Mouse (Mus musculus) NIH3T3 (cell line): ENCODE data around the gene Acp5.

Source experiments
- DNase-seq: peaks from one replicate; pipeline ENCODE4 v3.0.0-alpha.2; 2012; ENCODE audit warnings: low read depth

The Acp5 gene

DNA sequence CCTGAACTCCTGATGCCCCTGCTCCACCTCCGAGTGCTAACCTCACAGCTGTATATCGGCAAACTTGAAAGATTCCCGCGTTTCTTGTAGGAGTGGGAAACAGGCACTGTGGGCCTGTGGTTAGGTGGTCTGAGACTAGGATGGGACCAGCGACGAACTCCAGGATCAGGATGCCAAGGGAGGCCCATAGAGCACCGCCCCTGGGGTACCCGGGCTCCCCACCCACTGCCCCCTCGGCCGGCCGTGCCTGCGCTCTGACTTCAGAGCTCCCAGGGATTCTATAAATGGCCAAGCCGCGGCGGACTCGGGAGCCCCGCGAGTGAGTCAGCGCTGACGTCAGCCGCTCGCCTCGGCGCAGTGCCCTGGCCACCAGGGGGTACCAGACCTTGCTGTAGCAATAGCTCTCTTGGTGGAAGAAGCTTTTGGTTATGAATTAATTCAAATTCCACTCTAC lies 39.6 kb downstream of the Acp5 start:
- DNase-seq = peak; percentile 67

DNA sequence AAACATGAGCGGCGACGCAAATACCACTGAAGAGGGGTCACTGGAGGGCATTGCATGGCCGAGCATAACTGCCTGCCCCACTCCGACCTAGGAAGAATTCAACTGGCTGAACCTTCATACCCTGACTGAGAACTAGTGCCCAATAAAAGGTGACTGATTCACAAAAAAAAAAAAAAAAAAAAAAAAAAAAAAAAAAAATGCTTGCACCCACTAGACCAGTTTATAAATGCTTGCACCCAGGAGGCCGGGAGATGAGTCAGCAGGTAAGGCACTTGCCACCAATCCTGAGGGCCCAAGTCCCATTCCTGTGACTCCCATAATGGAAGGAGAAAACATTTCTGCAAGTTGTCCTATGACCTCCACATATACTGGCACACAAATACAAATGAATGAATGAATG lies 42.8 kb downstream of the Acp5 start:
- no peak for DNase-seq

DNA sequence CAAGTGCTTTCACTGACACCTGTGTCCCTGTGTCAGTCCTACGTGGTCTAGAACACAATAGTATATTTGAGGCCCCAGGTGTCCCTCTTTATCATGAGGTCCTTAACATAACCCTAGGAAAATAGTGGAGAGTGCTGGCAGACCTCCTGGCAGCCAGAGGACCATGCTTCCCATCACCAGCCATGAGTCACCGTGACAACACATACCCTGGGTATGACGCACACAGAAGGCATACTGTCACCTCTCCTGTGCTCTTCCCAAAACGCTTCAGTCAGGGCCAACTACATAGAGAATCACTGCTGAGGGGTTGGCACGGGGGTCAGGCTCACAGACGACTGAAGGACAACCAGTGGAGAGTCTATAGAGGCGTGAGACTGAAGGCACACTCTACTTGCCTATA lies 45.5 kb downstream of the Acp5 start:
- DNase-seq = peak; percentile 77

DNA sequence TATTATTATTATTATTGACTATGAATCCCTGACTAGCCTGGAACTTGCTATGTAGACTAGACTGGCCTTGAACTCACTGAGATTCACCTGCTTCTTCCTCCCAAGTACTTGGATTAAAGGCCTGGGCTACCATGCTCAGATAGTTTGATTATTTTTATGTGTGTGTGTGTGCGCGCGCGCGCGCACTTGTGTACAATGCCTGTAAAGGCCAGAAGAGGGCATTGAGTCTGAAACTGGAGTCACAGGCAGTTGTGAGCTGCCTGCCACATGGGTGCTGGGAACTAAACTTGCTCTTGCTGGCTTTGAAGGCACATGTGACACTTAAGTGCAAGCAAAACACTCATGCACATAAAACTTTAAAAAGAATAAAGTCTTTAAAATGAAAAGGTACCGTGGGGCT lies 46.2 kb downstream of the Acp5 start:
- peak; percentile 11 for DNase-seq

DNA sequence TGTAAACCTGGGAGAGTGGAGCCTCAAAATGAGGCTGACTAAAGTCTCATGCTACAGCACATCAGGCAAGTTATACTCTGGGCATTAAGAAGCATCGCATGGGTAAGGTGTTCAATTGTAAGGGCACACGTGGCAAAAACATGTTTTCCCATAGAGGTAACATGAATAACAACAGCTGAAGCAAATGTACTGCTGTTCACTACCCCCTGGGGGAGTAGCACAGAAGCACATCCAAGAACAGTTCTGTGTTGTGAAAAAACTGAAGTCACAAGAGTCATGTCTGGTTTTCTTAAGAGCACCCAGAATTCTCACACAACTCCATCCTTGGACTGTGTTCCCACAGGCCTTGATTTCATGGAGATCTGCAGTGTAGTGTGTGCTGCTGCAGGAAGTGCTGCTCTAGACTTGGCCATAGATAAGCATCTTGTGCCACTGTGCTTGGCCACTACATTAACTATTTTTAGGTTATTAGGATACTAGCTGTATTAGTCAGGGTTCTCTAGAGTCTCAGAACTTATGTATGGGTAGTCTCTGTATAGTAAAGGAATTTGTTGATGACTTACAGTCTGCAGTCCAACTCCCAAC lies 48.4 kb downstream of the Acp5 start:
- peak; percentile 8 for DNase-seq

DNA sequence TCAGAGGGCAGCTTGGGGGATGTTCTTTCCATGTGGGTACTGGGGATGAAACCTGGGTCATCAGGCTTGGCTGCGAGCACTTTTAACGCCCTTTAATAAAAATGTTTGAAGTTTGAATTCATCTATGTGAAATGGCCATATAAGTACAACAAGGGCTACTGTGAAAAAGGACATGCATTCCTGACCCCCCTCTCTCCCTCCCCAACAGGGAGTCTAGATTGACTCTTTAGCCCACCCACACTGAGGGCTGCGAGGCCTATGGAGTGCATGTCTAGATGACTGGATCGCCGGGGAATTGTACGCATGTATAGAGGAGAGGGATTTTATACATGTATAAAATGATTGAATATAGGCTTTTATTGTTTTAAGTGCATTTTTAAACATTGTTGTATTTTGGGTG lies 49.5 kb downstream of the Acp5 start:
- no peak for DNase-seq

DNA sequence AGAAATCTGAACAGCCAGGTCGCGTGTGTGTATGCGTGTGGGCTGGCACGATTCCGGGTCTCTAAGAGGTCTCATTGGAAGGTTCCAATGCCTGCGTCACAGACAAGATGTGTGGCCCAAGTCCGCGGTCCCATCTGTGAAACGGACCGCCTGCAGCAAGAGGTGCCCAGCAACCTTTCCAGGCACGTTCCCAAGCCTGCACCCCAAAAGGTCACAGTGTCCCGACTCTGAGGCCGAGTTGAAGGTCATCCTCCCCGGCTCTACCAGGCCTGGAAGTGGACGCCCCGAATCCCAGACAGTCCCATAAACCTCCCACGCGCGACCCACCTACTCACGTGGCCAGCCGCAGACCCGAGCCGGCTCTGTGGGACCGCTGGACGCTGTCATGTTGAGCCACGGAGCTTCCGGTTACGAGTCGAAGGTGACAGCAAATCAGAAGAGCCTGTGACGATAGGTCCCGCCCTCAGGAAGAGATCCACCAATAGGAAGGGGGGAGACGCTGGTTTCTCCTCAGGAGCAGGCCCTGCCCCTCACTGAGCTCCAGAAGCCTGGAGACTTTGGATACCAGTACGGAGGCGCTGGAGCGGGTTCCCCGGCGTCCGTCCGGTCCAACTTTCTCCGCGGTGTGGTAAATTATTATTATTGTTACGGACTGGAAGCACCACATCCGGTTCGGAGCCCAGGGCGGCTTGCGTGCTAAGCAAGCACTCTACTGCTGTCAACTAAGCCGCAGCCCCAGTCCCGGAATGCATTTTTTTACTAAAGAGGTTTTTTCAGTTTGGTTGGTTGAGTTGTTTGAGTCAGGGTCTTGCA lies 50.3 kb downstream of the Acp5 start, which contains the start of gene Ecsit:
Gene Ecsit, minus strand, starts transcription at position 417 of the 813 bp plus-strand sequence.
- peak; percentile 95 for DNase-seq

DNA sequence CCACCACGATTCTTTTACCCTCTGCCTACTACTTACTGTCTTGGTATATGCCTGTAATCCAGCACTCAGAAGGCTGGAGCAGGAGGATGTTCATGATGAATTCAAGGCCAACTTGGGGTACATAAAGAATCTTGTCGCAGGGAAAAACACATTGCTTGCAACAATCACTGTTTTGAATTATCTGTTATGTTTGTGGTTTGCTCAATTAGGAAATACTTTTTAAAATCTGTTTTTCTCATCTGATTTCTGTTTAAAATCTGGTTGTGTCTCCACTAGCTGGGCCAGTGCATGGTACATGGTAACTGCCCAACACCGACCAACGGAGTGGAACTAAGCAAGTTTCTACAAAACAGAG lies 50.9 kb downstream of the Acp5 start:
- DNase-seq = no peak
